Mouse (Mus musculus): ENCODE measurements at regions not wholly inside any gene's neighbourhood (a gene's known extent, or its start where the extent isn't known, plus 50 kb on each side); places are given as distances from the start of the nearest gene placed in this dataset.

- DNase-seq, result no peak
Measured at GRCm38 (mm10) chr11:7337826-7338225, 124.1 kb upstream of the Igfbp3 start.

- DNase-seq, result peak; percentile 47 to 63
Measured at GRCm38 (mm10) chr11:7317409-7317970, 103.8 kb upstream of the Igfbp3 start.

- no peak for DNase-seq
Measured at GRCm38 (mm10) chr11:7296252-7296651, 82.5 kb upstream of the Igfbp3 start.

DNA sequence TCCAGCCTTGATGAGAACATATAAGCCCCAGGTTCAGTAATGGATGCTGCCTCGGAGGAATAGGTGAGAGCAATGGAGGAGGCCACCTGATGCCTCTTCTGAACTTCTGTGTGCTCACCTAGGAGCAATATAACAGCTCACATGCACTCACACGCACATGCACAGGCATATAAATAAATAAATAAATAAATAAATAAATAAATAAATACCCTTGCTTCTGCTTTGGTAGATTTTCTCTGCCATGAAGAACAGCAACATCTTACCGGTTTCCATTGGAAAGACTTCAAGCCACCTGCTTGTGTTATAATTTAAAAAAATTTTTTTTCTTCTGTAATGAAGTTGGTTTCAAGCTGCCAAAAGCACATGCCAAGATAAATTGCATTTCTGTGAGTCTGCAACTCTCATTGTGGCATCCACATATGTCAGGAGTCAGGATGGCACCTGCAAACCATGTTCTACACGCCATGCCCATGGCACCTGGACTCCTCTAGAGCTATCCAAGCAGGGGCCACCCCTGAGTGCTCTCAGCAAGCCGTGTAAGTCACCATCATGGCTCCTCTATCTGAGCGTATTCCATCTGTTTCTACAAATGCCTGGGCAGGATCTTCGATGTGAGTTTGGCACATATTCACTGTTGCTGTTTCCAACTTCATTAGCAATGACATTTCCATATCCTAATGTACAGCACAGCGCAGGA lies 75.7 kb upstream of the Igfbp3 start:
- DNase-seq, result no peak

- DNase-seq, result no peak
Measured at GRCm38 (mm10) chr11:7284836-7285490, 71.2 kb upstream of the Igfbp3 start.

DNA sequence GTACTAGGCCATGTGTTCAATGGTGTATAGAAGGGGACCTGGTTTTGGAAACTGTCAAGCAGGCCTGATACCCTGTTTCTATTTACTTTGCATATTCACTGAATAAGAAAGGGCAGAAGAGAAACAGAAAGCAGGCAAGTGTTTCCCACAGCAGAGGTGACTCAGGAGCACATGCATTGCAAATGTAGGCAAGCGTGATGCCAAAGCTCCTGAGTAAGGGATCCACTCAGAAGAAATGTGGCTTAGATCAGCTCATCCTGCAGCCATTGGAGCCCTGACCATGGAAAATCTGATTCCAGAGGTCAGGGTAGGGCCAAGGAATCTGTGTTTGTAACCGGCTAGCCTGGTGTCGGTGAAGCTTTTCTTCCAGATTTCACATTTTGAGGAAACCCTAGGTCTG lies 69.3 kb upstream of the Igfbp3 start:
- no peak for DNase-seq

DNA sequence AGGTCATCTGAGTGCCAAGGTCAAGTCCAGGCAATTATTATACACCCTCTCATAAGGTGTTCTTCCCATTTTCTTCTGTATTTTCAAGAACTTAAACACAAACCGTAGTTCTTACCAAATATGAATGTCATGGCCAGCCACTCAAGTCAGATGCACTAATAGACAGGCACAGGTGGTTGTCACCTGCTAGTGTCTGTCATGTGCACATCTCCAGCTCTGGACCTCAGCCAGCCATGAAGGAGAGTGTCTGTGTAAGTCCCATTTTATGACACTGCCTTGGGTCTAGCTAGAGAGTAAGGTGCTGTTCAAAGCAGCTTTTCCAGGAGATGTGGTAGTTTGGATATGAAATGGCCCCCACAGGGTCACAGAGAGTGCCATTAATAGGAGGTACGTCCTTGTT lies 68.5 kb upstream of the Igfbp3 start:
- no peak for DNase-seq

DNA sequence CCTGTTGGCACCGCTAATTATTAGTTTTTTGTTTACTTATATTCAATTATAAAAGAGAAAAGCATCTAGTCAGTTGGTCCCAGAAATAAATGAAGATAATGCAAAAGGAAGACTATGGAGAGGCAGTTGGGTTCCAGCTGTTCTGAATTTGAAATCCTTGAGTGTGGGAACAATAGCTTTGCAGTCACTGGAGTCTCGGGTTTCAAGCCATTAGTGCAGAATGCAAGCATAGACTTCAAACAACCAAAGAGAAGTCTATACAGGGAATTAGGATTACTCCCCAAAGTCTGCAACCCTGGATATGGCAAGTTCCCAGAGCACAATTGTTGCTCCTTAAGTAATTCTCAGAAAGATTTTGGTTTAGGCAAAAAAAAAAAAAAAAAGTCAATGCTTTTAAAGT lies 67.9 kb upstream of the Igfbp3 start:
- no peak for DNase-seq

- peak; percentile 5 to 13 for DNase-seq
Measured at GRCm38 (mm10) chr11:7279891-7280290, 66.2 kb upstream of the Igfbp3 start.

- no peak for DNase-seq
Measured at GRCm38 (mm10) chr11:7272543-7272942, 58.8 kb upstream of the Igfbp3 start.

DNA sequence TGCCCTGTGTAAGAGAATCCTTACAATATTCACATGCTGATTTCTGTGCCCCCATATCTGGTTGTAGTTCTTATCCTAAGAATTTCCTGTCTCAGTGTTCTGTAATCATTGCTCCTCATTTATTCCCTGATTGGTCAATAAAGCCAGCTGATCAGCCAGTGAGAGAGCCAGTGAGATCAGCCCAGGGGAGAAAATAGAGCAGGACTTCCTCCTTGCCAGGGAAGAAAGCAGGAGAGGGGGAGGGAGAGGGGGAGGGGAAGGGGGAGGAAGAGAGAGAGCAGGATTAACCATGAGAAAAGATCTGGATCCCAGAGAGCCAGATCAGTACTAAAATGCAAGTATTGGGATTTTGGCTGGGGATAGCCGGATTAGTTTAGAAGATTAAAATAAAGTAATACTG lies 57.2 kb upstream of the Igfbp3 start:
- DNase-seq, result no peak

- DNase-seq, result peak; percentile 5 to 36
Measured at GRCm38 (mm10) chr11:7263971-7264370, 50.2 kb upstream of the Igfbp3 start.
